Mouse (Mus musculus): Measurements from ENCODE around the gene Vipr1. TPM values are rescaled to one million over a fixed set of nuclear protein-coding genes. Genes with fewer than 3 reads are reported as not detected.

Vipr1 gene
- total and polyA plus RNA-seq, 2 experiments from 2014 or later = 0.51 to 1.3 TPM

GRCm38 (mm10) chr9:121659791-121660190 is 17.3 kb downstream of the Vipr1 start:
- no peaks in the 10 kb centered on the region for H3K36me3 ChIP-seq (ENCODE audit: insufficient read depth, low read length)
- no peak overlapping the region for H3K4me3 ChIP-seq (ENCODE audit: low read length)
- H3K4me1 ChIP-seq (ENCODE audit: insufficient read depth, low read length) = 0 out of 2 replicates have a peak, but pooled peaks cover 4% of the 10 kb centered on the region
- TF ChIP-seq CTCF (IDR thresholded peaks at IDR 0.05; ENCODE audit: low read depth) = no peak
- DNase-seq (ENCODE audit: low spot score) (peak; percentile 36), ATAC-seq (no peak)
- no peak overlapping the region for H3K27ac ChIP-seq
- WGBS = 62% methylated on average over 7 of the region's 7 CpGs
- no peak overlapping the region for H3K9ac ChIP-seq (replicated peaks; ENCODE audit: low read length)
- no peaks in the 10 kb centered on the region for H3K27me3 ChIP-seq (ENCODE audit: insufficient read depth, low read length)
- no peaks in the 10 kb centered on the region for H3K9me3 ChIP-seq (ENCODE audit: low read length)
- no peak overlapping the region for H3K4me2 ChIP-seq (ENCODE audit: low read depth, low read length)

DNA sequence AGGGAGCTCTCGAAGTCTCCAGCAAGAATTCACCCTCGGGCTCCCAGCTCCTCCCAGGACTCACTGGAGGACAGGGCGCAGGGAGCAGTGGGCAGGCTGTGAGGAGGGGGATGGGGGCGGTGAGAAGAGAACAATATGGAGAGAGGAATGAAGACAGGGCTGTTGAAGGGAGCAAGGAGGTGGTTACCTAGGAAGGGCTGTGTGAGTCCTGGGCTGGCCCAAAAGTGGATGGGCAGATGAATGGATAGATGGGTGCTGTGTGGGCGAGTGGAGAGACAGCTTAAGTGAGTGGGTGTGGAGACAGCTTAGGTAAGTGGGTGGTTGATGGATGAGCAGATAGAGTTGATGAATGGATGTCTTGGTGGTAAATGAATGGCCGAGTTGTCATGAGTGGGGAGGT is 21.0 kb downstream of the Vipr1 start:
- H3K4me2 ChIP-seq (ENCODE audit: low read depth, low read length) = no peak overlapping the region
- DNase-seq (ENCODE audit: low spot score) = no peak
- H3K4me1 ChIP-seq (ENCODE audit: insufficient read depth, low read length) = 0 out of 2 replicates have a peak, but pooled peaks cover 4% of the 10 kb centered on the region
- no peaks in the 10 kb centered on the region for H3K36me3 ChIP-seq (ENCODE audit: insufficient read depth, low read length)
- H3K9me3 ChIP-seq (ENCODE audit: low read length) = no peaks in the 10 kb centered on the region
- no peak overlapping the region for H3K9ac ChIP-seq (replicated peaks; ENCODE audit: low read length)
- ATAC-seq = no peak
- no peak for TF ChIP-seq CTCF (IDR thresholded peaks at IDR 0.05; ENCODE audit: low read depth)
- no peaks in the 10 kb centered on the region for H3K27me3 ChIP-seq (ENCODE audit: insufficient read depth, low read length)
- no peak overlapping the region for H3K4me3 ChIP-seq (ENCODE audit: low read length)
- WGBS = 83% methylated on average over 6 of the region's 6 CpGs
- no peak overlapping the region for H3K27ac ChIP-seq

GRCm38 (mm10) chr9:121664104-121664503 is 21.6 kb downstream of the Vipr1 start:
- TF ChIP-seq CTCF (IDR thresholded peaks at IDR 0.05; ENCODE audit: low read depth) = no peak
- no peak overlapping the region for H3K27ac ChIP-seq
- no peak overlapping the region for H3K4me2 ChIP-seq (ENCODE audit: low read depth, low read length)
- H3K9ac ChIP-seq (replicated peaks; ENCODE audit: low read length) = no peak overlapping the region
- no peaks in the 10 kb centered on the region for H3K9me3 ChIP-seq (ENCODE audit: low read length)
- H3K27me3 ChIP-seq (ENCODE audit: insufficient read depth, low read length) = no peaks in the 10 kb centered on the region
- ATAC-seq = no peak
- H3K4me3 ChIP-seq (ENCODE audit: low read length) = no peak overlapping the region
- H3K36me3 ChIP-seq (ENCODE audit: insufficient read depth, low read length) = no peaks in the 10 kb centered on the region
- 73% methylated on average over 5 of the region's 5 CpGs for WGBS
- 0 out of 2 replicates have a peak, but pooled peaks cover 6% of the 10 kb centered on the region for H3K4me1 ChIP-seq (ENCODE audit: insufficient read depth, low read length)
- no peak for DNase-seq (ENCODE audit: low spot score)

- peak overlapping the region; percentile 32; the same call in 1 of the 2 replicates for H3K27ac ChIP-seq
- WGBS = 45% methylated on average over 16 of the region's 16 CpGs
Measured at GRCm38 (mm10) chr9:121666957-121667630, 24.6 kb downstream of the Vipr1 start.

DNA sequence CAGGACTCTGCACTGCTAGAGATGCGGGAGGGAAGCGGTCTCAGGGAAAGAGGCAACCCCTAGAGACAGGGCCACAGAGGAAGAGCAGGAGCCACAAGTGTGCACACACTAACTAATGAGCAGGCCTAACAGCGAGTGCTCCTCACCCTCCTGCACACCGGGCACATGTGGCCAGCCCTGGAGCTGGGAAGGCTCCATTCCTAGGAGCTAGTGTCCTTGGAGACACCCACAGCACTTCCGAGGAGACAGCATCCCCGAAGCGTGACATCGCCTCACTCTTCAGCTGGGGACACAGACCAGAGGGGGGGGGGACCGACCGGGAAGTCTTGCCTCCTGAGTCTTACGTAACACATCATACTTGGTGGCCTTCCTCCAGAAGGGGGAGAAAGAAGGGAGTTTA is 25.3 kb downstream of the Vipr1 start:
- H3K4me1 ChIP-seq (ENCODE audit: insufficient read depth, low read length) = 0 out of 2 replicates have a peak, but pooled peaks cover 4% of the 10 kb centered on the region
- TF ChIP-seq CTCF (IDR thresholded peaks at IDR 0.05; ENCODE audit: low read depth) = no peak
- ATAC-seq = no peak
- no peak overlapping the region for H3K9ac ChIP-seq (replicated peaks; ENCODE audit: low read length)
- H3K27me3 ChIP-seq (ENCODE audit: insufficient read depth, low read length) = no peaks in the 10 kb centered on the region
- H3K27ac ChIP-seq = peak overlapping the region; percentile 32; the same call in 1 of the 2 replicates
- no peaks in the 10 kb centered on the region for H3K36me3 ChIP-seq (ENCODE audit: insufficient read depth, low read length)
- no peak overlapping the region for H3K4me2 ChIP-seq (ENCODE audit: low read depth, low read length)
- DNase-seq (ENCODE audit: low spot score) = no peak
- H3K9me3 ChIP-seq (ENCODE audit: low read length) = no peaks in the 10 kb centered on the region
- no peak overlapping the region for H3K4me3 ChIP-seq (ENCODE audit: low read length)
- 51% methylated on average over 11 of the region's 11 CpGs for WGBS

More at GRCm38 (mm10) chr9:121666957-121667630, 24.6 kb downstream of the Vipr1 start:
- TF ChIP-seq CTCF (IDR thresholded peaks at IDR 0.05; ENCODE audit: low read depth) = no peak
- Histone ChIP-seq H3K4me2 (ENCODE audit: low read depth, low read length) (no peak overlapping the region), H3K36me3 (ENCODE audit: insufficient read depth, low read length) (no peaks in the 10 kb centered on the region), H3K9ac (replicated peaks; ENCODE audit: low read length) (0 out of 2 replicates have a peak overlapping the region, but pooled peaks have one; percentile 15), H3K4me1 (ENCODE audit: insufficient read depth, low read length) (0 out of 2 replicates have a peak, but pooled peaks cover 4% of the 10 kb centered on the region), H3K9me3 (ENCODE audit: low read length) (no peaks in the 10 kb centered on the region), H3K4me3 (ENCODE audit: low read length) (no peak overlapping the region), H3K27me3 (ENCODE audit: insufficient read depth, low read length) (no peaks in the 10 kb centered on the region)
- peak; percentile 66 for DNase-seq (ENCODE audit: low spot score)
- ATAC-seq = peak; percentile 60

- ATAC-seq = peak; percentile 71
- Histone ChIP-seq H3K36me3 (ENCODE audit: insufficient read depth, low read length) (no peaks in the 10 kb centered on the region), H3K9me3 (ENCODE audit: low read length) (no peaks in the 10 kb centered on the region), H3K4me2 (ENCODE audit: low read depth, low read length) (peak overlapping the region; percentile 50), H3K4me3 (ENCODE audit: low read length) (peak overlapping the region; percentile 26), H3K27ac (no peak overlapping the region), H3K4me1 (ENCODE audit: insufficient read depth, low read length) (0 out of 2 replicates have a peak, but pooled peaks cover 4% of the 10 kb centered on the region), H3K9ac (replicated peaks; ENCODE audit: low read length) (peak overlapping the region; percentile 22), H3K27me3 (ENCODE audit: insufficient read depth, low read length) (no peaks in the 10 kb centered on the region)
- WGBS = under 1% methylated on average over 28 of the region's 28 CpGs
- TF ChIP-seq CTCF (IDR thresholded peaks at IDR 0.05; ENCODE audit: low read depth) = peak; percentile 83
- DNase-seq (ENCODE audit: low spot score) = peak; percentile 81
Measured at GRCm38 (mm10) chr9:121669348-121669791, 26.9 kb downstream of the Vipr1 start.

- peak; percentile 86 for TF ChIP-seq CTCF (IDR thresholded peaks at IDR 0.05; ENCODE audit: low read depth)
- no peaks in the 10 kb centered on the region for H3K27me3 ChIP-seq (ENCODE audit: insufficient read depth, low read length)
- ATAC-seq = peak; percentile 34; the same call in 1 of the 2 replicates
- H3K27ac ChIP-seq = no peak overlapping the region
- DNase-seq (ENCODE audit: low spot score) = peak; percentile 81
- no peak overlapping the region for H3K9ac ChIP-seq (replicated peaks; ENCODE audit: low read length)
- H3K4me2 ChIP-seq (ENCODE audit: low read depth, low read length) = no peak overlapping the region
- WGBS = 22% methylated on average over 7 of the region's 7 CpGs
- H3K36me3 ChIP-seq (ENCODE audit: insufficient read depth, low read length) = no peaks in the 10 kb centered on the region
- no peaks in the 10 kb centered on the region for H3K9me3 ChIP-seq (ENCODE audit: low read length)
- H3K4me3 ChIP-seq (ENCODE audit: low read length) = no peak overlapping the region
- H3K4me1 ChIP-seq (ENCODE audit: insufficient read depth, low read length) = 0 out of 2 replicates have a peak, but pooled peaks cover 4% of the 10 kb centered on the region
Measured at GRCm38 (mm10) chr9:121671300-121671699, 28.8 kb downstream of the Vipr1 start.
